Mouse (Mus musculus): ENCODE results near the gene Stk4. TPM values are rescaled to one million over a fixed set of nuclear protein-coding genes. Genes with fewer than 3 reads are reported as not detected.
A peak's percentile ranks its signal among the peaks of the same experiment; 100 is the strongest.

Gene Stk4
- polyA plus RNA-seq, 1 experiment from 2014 or later: 20.1 TPM

GRCm38 (mm10) chr2:164083609-164084341 is 13.7 kb downstream of the Stk4 start:
- Histone ChIP-seq H3K4me2 (replicated peaks) (no peak overlapping the region), H3K4me1 (no peaks in the 10 kb centered on the region), H3K36me3 (peaks cover 90% of the 10 kb centered on the region), H3K9me3 (no peaks in the 10 kb centered on the region), H3K27ac (no peak overlapping the region), H3K27me3 (no peaks in the 10 kb centered on the region), H3K4me3 (no peak overlapping the region), H3K9ac (no peak overlapping the region)
- ATAC-seq (ENCODE audit: low FRiP score, low read depth): no peak; the same call in 1 of the 2 replicates
- WGBS: 91% methylated on average over 19 of the region's 19 CpGs

GRCm38 (mm10) chr2:164084342-164084700 is 14.2 kb downstream of the Stk4 start:
- Histone ChIP-seq H3K9ac (no peak overlapping the region), H3K27ac (no peak overlapping the region), H3K27me3 (no peaks in the 10 kb centered on the region), H3K4me1 (no peaks in the 10 kb centered on the region), H3K9me3 (no peaks in the 10 kb centered on the region), H3K36me3 (peaks cover 96% of the 10 kb centered on the region), H3K4me3 (no peak overlapping the region), H3K4me2 (replicated peaks) (no peak overlapping the region)
- WGBS: 92% methylated on average over 7 of the region's 7 CpGs
- no peak for ATAC-seq (ENCODE audit: low FRiP score, low read depth)

DNA sequence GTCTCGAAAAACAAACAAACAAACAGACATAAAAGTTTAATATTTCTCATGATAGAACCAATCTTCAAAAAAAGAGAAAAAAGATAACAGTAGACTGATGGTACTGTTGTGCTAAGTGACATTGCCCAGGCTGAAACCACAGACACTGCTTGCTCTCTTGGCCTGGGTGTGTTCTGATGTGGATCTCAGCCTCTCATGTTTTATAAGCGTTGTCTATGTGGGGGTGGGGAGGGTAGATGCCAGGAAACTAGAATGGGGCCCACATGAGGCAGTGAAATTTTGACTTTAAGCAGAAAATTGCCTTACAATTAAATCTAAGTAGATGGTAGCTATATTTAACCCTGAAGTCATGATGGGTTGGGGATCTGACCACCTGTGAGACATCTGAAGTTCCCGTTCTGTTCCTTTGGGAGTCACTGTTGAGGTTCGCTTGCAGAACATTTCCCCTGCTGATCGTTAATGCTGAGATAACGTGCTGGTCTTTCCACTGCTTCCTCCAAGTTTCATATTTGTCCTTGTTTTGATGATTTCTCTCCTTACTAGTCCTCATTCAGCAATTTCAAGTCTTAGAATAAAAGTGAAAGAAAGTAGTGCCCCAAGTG is 17.4 kb downstream of the Stk4 start:
- WGBS: 82% methylated on average over 6 of the region's 6 CpGs
- ATAC-seq (ENCODE audit: low FRiP score, low read depth): no peak
- Histone ChIP-seq H3K27me3 (no peaks in the 10 kb centered on the region), H3K36me3 (peaks cover 86% of the 10 kb centered on the region), H3K9ac (no peak overlapping the region), H3K4me1 (no peaks in the 10 kb centered on the region), H3K9me3 (no peaks in the 10 kb centered on the region), H3K27ac (no peak overlapping the region), H3K4me3 (no peak overlapping the region), H3K4me2 (replicated peaks) (no peak overlapping the region)

DNA sequence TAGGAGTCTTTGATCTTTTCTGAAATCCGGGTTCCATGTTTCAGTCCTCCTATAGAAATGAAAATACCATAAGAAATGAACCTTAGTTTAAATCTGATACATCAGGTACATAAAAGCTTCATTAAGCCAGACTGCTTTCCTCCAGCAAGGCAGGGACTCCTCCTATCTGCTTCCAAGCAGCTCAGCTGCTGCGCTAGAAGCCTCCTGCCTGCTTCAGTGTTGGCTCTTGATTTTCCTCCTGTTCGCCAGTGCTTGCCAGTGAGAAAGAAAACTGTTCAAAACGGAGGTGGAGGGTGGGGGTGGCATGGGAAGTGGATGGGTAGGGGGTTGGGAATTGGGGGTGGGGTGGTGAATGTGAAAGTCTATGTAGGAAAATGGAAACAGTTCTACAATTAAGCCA is 19.4 kb downstream of the Stk4 start:
- Histone ChIP-seq H3K4me2 (replicated peaks) (no peak overlapping the region), H3K36me3 (peaks cover 68% of the 10 kb centered on the region), H3K9ac (no peak overlapping the region), H3K27ac (no peak overlapping the region), H3K4me1 (no peaks in the 10 kb centered on the region), H3K9me3 (no peaks in the 10 kb centered on the region), H3K4me3 (no peak overlapping the region), H3K27me3 (no peaks in the 10 kb centered on the region)
- WGBS: 91% methylated on average over 4 of the region's 4 CpGs
- ATAC-seq (ENCODE audit: low FRiP score, low read depth): no peak

DNA sequence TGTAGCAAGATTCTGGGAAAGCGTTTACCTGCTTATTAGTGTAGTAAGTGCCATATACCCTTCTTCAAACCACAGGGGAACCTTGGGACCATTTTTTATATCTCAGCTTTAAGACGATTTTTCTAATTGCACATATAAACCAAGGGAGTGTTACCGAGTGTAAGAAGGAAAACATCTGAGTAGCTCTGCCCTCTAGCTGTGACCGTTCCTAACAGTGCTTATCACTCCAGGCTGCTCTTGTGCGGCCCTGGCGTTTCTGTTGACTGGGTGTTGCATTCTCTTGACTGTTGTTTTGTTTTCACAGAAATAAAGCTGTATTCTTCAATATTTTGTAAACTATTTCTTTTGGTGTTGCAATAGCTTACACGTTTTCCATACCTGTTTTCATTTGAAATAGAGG is 24.0 kb downstream of the Stk4 start:
- Histone ChIP-seq H3K36me3 (peaks cover 61% of the 10 kb centered on the region), H3K9ac (no peak overlapping the region), H3K4me3 (no peak overlapping the region), H3K27ac (no peak overlapping the region), H3K4me1 (no peaks in the 10 kb centered on the region), H3K27me3 (no peaks in the 10 kb centered on the region), H3K4me2 (replicated peaks) (no peak overlapping the region), H3K9me3 (no peaks in the 10 kb centered on the region)
- WGBS: 83% methylated on average over 7 of the region's 7 CpGs
- ATAC-seq (ENCODE audit: low FRiP score, low read depth): no peak

DNA sequence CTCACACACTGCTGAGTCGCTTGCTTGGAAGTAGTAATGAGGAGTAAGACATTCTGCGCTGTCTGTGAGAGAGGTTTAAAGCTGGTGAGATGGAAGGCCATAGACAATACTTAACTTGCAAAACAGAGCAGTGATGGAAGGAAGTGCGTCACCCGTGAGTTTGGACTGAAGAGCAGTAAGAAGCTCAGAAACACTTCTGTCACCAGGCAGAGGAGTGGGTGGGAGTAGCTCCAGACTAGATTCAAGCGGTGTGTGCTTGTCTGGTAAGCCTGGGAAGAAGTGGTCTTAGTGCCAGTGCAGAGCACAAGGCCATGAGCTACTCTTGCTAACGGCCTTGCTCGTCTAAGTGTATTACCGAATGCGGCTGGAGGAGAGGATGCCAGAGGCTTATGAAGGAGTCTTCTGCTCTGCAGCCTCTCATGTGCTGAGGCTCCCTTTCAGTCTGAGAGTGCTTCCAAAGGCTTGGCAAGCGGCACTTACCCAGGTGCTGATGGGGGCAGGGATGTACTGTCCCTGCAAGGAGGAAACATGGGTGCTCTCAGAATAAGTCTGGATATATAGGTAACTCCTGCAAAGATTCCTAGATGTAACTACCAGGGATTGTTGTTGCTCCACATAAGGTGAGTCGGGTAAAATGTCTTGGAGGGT is 28.6 kb downstream of the Stk4 start:
- no peaks in the 10 kb centered on the region for H3K9me3 ChIP-seq
- no peak overlapping the region for H3K4me2 ChIP-seq (replicated peaks)
- WGBS: 91% methylated on average over 11 of the region's 11 CpGs
- no peaks in the 10 kb centered on the region for H3K4me1 ChIP-seq
- no peak overlapping the region for H3K27ac ChIP-seq
- no peaks in the 10 kb centered on the region for H3K27me3 ChIP-seq
- H3K4me3 ChIP-seq: no peak overlapping the region
- peaks cover 77% of the 10 kb centered on the region for H3K36me3 ChIP-seq
- no peak overlapping the region for H3K9ac ChIP-seq
- ATAC-seq (ENCODE audit: low FRiP score, low read depth): no peak

- H3K9ac ChIP-seq: no peak overlapping the region
- H3K27ac ChIP-seq: no peak overlapping the region
- no peaks in the 10 kb centered on the region for H3K27me3 ChIP-seq
- WGBS: 56% methylated on average over 1 of the region's 1 CpGs
- H3K4me2 ChIP-seq (replicated peaks): no peak overlapping the region
- H3K4me1 ChIP-seq: peaks cover 14% of the 10 kb centered on the region
- H3K4me3 ChIP-seq: no peak overlapping the region
- peaks cover 67% of the 10 kb centered on the region for H3K36me3 ChIP-seq
- no peak for ATAC-seq (ENCODE audit: low FRiP score, low read depth)
- H3K9me3 ChIP-seq: no peaks in the 10 kb centered on the region
Observed at GRCm38 (mm10) chr2:164101936-164102335, 31.8 kb downstream of the Stk4 start.

DNA sequence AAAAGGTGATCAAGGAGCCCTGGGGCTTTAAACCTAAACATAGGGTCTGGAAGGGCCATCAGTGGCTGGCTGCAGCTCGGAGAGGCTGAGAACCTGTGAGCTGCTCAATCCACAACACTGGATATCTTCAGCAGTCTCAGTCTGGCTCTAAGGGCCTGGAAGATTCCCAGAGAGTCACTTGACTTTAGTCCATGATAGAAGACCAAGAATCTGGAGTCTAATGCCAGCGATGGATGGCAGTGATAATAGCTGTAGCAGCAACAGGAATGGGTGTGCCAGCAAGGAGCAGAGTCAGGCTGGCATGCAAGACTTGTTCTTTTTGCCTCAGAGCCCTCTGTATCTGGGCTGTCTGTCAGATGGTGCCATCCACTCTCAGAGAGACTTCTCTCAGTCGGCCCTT is 32.2 kb downstream of the Stk4 start:
- H3K4me1 ChIP-seq: peaks cover 18% of the 10 kb centered on the region
- H3K9ac ChIP-seq: no peak overlapping the region
- no peak overlapping the region for H3K27ac ChIP-seq
- H3K36me3 ChIP-seq: peaks cover 69% of the 10 kb centered on the region
- no peak overlapping the region for H3K4me2 ChIP-seq (replicated peaks)
- H3K9me3 ChIP-seq: no peaks in the 10 kb centered on the region
- no peak for ATAC-seq (ENCODE audit: low FRiP score, low read depth)
- WGBS: 84% methylated on average over 3 of the region's 3 CpGs
- no peak overlapping the region for H3K4me3 ChIP-seq
- no peaks in the 10 kb centered on the region for H3K27me3 ChIP-seq

DNA sequence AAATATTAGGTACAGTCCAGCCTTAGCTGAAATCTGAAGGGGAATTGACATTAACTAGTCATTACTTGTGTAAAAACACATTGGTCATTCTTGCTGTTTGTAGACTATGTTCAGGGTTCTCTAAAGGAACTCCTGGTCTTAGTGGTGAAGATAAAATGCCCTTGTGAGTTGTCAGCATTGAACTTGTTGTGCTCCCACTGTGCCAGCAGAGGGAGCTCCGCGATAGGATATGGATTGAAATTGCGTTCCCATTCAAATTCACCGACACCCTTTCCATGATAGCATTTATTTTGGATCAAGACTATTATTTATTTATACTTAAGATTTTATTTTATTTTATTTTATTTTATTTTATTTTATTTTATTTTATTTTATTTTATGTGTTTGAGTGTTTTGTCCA is 33.4 kb downstream of the Stk4 start:
- Histone ChIP-seq H3K27me3 (no peaks in the 10 kb centered on the region), H3K36me3 (peaks cover 59% of the 10 kb centered on the region), H3K9ac (no peak overlapping the region), H3K4me2 (replicated peaks) (no peak overlapping the region), H3K9me3 (no peaks in the 10 kb centered on the region), H3K27ac (no peak overlapping the region), H3K4me3 (no peak overlapping the region), H3K4me1 (peaks cover 27% of the 10 kb centered on the region)
- ATAC-seq (ENCODE audit: low FRiP score, low read depth): no peak
- whole genome bisulfite sequencing: 35% methylated on average over 4 of the region's 4 CpGs

DNA sequence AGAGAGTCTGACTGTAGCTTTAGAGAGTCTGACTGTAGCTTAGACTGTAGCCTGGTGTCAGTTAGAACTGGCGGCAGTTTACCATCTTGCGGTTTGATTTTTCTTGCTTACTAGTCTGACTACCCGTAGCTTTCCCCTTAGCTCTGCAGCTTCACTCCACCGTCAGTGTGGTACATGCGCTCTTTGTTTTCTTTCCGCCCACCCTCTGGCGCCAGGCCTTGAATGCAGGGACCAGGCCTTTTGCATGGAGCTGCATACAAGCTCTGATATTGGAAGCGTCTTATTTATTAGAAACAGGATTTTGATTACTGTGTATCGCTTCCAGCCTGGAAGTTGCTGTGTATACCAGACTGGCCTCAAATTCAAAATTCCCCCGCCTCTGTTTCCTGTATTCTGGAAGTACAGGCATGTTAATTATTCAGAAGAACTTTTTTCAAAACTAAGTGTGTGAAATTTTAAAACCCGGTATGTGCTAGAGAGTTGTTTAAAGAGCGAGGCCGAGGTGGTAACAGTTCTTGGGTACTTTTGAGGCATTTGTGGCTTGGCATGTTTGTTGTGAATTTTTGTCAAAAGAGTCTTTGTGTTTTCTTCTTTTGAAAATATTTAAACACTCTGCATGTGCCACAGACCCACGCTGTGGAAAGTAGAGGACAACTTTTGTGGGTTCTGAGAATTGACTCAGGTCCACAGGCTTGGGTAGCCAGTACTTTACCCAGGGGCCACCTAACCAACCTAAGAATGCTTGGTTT is 36.3 kb downstream of the Stk4 start:
- Histone ChIP-seq H3K27me3 (no peaks in the 10 kb centered on the region), H3K4me2 (replicated peaks) (no peak overlapping the region), H3K9ac (no peak overlapping the region), H3K36me3 (peaks cover 35% of the 10 kb centered on the region), H3K9me3 (no peaks in the 10 kb centered on the region), H3K4me3 (no peak overlapping the region), H3K27ac (peak overlapping the region; percentile 79; the same call in 1 of the 2 replicates), H3K4me1 (peaks cover 38% of the 10 kb centered on the region)
- ATAC-seq (ENCODE audit: low FRiP score, low read depth): no peak
- WGBS: 73% methylated on average over 14 of the region's 14 CpGs

DNA sequence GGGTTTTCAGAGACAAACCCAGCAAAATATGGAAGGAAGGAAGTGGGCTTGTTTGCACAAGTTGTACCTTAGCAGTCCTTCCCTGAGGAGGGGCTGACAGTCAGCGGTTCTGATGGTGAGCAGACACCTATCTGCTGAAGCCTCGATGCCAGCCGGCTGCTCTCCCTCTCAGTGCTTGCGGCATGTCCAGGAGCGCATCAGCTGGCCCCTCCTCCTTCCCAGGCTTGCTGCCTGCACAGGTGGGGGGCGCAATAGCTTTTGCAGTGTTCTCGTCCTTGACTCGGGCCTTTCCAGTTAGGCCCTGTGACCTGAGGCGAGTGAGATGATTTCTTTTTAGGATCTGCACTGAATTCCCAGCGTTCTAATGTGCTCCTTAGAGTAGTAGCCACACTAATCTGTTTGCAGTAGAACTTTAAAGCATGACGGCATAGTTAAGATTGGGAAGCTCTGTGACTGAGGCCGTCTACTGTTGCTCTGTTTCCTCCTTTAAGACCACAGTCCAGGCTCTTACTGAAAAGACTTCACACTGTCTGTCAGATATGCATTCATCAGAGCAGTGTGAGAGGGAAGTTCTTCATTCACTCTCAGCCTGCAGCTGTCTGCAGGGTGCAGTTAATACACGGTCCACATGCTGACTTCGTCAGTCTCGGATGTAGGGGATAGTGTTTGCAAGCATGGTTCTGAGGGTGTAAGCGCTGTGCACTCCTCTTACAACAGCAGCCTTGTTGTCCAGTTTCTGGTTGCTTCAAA is 37.2 kb downstream of the Stk4 start:
- H3K4me1 ChIP-seq: peaks cover 40% of the 10 kb centered on the region
- no peaks in the 10 kb centered on the region for H3K9me3 ChIP-seq
- H3K27me3 ChIP-seq: no peaks in the 10 kb centered on the region
- peak overlapping the region; percentile 79; the same call in 1 of the 2 replicates for H3K27ac ChIP-seq
- ATAC-seq (ENCODE audit: low FRiP score, low read depth): no peak
- no peak overlapping the region for H3K4me2 ChIP-seq (replicated peaks)
- WGBS: 72% methylated on average over 16 of the region's 16 CpGs
- peaks cover 35% of the 10 kb centered on the region for H3K36me3 ChIP-seq
- no peak overlapping the region for H3K9ac ChIP-seq
- no peak overlapping the region for H3K4me3 ChIP-seq
